Mouse (Mus musculus) stomach, embryonic 15.5 days (tissue): ENCODE measurements around the gene Gm49345. TPM values are rescaled to one million over a fixed set of nuclear protein-coding genes. Genes with fewer than 3 reads are reported as not detected.
"Not testable (repeated sequence)": the region's sequence is repeated elsewhere in the genome, so short reads cannot be mapped to it uniquely, and the experiment has no call there.

Experiments
- ATAC-seq: fragments of 200-750 bp; cut with Nextera tagmentation; 2 replicates; pipeline ENCODE4 v1.8.0; 2017; ENCODE audit warnings: low read depth, moderate number of reproducible peaks, moderate TSS enrichment; ENCODE audit not compliant: insufficient read depth, low FRiP score
- H3K27ac ChIP-seq: fragments of 300-500 bp; sonication (generic); 2 replicates; pipeline ENCODE4 v1.5.1; 2015; ENCODE audit warnings: mild to moderate bottlenecking, inconsistent platforms
- H3K27me3 ChIP-seq: fragments of 300-500 bp; sonication (generic); replicated peaks from 2 replicates; pipeline ENCODE4 v1.6.1; 2015; ENCODE audit warnings: inconsistent platforms
- H3K36me3 ChIP-seq: fragments of 300-500 bp; sonication (generic); 2 replicates; pipeline ENCODE4 v1.6.1; 2015; ENCODE audit warnings: inconsistent platforms
- H3K4me1 ChIP-seq: fragments of 300-500 bp; sonication (generic); 2 replicates; pipeline ENCODE4 v1.6.1; 2015; ENCODE audit warnings: inconsistent platforms
- H3K4me2 ChIP-seq: fragments of 300-500 bp; sonication (generic); 2 replicates; pipeline ENCODE4 v1.6.1; 2015; ENCODE audit warnings: mild to moderate bottlenecking, inconsistent platforms
- H3K4me3 ChIP-seq: fragments of 300-500 bp; sonication (generic); replicated peaks from 2 replicates; pipeline ENCODE4 v1.5.1; 2015; ENCODE audit warnings: inconsistent platforms
- H3K9ac ChIP-seq: fragments of 300-500 bp; sonication (generic); 2 replicates; pipeline ENCODE4 v1.6.1; 2015; ENCODE audit warnings: inconsistent platforms
- H3K9me3 ChIP-seq: fragments of 300-500 bp; sonication (generic); 2 replicates; pipeline ENCODE4 v1.6.1; 2016; ENCODE audit warnings: inconsistent platforms
- WGBS: fragments of 180-500 bp; shearing (Covaris S2); methylation state at CpG from one replicate; pipeline ENCODE4 v1.1.7; 2015; 5-methylcytosine and 5-hydroxymethylcytosine counted together
- polyA plus RNA-seq: library from polyadenylated mRNA; unstranded; fragments of >200 nt; fragmentation: Nextera tagmentation; extraction: Ambion mirVana; gene quantifications from 2 replicates; pipeline ENCODE4 v1.2.1, GENCODE M21; 2015

Gm49345 gene
- 0.26 TPM in 1 of 2 replicates, not detected in the other for polyA plus RNA-seq

DNA sequence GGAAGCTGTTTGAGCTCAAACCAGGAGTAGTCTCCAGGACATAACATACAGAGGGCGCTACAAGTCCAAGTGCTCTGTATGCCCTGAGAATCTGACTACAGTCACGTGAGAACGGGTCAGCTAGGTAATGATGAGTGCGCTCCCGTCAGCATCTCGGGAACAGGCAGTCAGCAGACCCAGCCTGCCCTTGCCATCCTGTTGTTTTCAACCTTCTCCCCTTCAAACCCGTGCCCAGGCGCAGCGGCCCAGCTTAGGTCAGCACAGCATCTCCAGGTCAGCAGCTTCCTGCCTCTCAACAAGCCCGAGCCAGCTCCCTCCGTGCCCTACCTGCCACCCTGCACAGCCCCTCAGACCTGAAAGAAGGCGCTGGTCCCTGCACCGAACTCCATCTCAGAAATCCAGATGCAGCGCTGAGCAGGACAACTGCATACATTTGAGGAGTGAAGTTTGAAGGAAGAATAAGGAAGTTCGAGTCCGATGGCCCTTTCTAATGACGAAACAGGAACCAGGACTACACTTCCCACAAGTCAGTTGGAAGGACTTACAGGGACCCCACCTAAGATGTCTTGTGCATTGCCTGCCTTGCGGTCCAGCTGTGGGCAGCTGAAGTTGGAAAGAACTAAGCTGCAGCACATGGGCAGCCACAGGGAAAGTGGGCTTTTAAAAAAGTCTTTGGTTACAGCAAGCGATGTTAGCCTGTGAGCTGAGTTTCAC, at the start of gene Gm49345, which contains the start of gene Zfp729a:
Gene Gm49345 (minus strand): TSS at position 476 of the 714 bp plus-strand sequence.
Gene Zfp729a (minus strand): TSS at position 498 of the 714 bp plus-strand sequence.
- Histone ChIP-seq H3K36me3 (no peaks in the 10 kb centered on the region), H3K27ac (peak within 1 kb of the TSS; percentile 68), H3K27me3 (no peaks in the 10 kb centered on the region), H3K4me2 (peak within 1 kb of the TSS; percentile 53), H3K9me3 (no peaks in the 10 kb centered on the region), H3K4me1 (no peaks in the 10 kb centered on the region), H3K4me3 (peak within 1 kb of the TSS; percentile 94), H3K9ac (peak within 1 kb of the TSS; percentile 68)
- under 1% methylated on average over 19 of the region's 19 CpGs for WGBS
- ATAC-seq = peak; percentile 98

DNA sequence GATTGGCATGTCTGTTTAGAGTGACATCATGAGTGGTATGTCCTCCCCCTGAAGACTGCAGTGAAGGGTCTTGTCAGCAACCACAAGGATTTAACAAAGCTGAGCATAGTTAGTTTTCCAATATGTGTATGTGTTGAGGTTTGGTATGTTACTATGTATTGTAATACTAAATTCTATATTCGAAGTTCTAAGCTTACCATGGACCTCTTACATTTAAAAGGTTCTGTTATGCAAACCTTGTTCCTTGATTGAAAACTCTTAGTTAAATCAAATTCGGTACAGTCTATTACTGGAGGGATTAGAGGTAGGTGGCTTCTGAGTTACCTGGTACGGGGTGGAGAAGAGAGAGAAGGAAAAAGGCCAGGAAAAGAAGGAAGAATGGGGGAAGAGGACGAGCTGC, 49.4 kb upstream of the Gm49345 start, which contains the start of gene Zfp738:
Gene Zfp738 (minus strand): TSS at position 101 of the 400 bp plus-strand sequence.
- 78% methylated on average over 4 of the region's 4 CpGs for WGBS
- H3K4me2 ChIP-seq = no peak within 1 kb of the TSS
- H3K4me3 ChIP-seq = no peak within 1 kb of the TSS
- H3K9me3 ChIP-seq = no peaks in the 10 kb centered on the region
- no peak within 1 kb of the TSS for H3K27ac ChIP-seq
- no peak within 1 kb of the TSS for H3K9ac ChIP-seq
- no peak for ATAC-seq
- no peaks in the 10 kb centered on the region for H3K27me3 ChIP-seq
- no peaks in the 10 kb centered on the region for H3K36me3 ChIP-seq
- 0 out of 2 replicates have a peak, but pooled peaks cover 2% of the 10 kb centered on the region for H3K4me1 ChIP-seq

DNA sequence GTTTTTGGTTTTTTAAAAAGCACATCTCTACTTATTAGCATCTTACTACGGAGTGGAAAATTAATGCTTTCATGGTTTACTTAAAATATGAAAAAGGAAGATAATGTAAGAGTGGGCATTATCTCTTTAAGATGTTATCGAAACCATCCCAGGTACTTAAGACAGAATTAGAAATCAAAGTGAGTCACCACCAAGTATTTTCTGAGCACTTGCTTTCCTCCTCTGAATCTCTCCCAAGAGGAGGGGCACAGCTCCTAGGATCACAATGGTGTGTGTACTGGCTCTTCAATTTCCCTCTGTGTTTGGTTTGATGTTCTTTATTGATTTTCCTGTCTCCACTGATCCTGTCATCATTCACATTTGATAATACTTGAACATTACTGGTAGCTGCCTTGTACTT, 46.3 kb upstream of the Gm49345 start:
- not testable (repeated sequence) for ATAC-seq, H3K9ac ChIP-seq, H3K27me3 ChIP-seq, H3K4me1 ChIP-seq, H3K27ac ChIP-seq, H3K36me3 ChIP-seq, H3K9me3 ChIP-seq
- WGBS = 66% methylated on average over 2 of the region's 2 CpGs
- H3K4me3 ChIP-seq = peak overlapping the region; percentile 85
- H3K4me2 ChIP-seq = peak overlapping the region; percentile 59

DNA sequence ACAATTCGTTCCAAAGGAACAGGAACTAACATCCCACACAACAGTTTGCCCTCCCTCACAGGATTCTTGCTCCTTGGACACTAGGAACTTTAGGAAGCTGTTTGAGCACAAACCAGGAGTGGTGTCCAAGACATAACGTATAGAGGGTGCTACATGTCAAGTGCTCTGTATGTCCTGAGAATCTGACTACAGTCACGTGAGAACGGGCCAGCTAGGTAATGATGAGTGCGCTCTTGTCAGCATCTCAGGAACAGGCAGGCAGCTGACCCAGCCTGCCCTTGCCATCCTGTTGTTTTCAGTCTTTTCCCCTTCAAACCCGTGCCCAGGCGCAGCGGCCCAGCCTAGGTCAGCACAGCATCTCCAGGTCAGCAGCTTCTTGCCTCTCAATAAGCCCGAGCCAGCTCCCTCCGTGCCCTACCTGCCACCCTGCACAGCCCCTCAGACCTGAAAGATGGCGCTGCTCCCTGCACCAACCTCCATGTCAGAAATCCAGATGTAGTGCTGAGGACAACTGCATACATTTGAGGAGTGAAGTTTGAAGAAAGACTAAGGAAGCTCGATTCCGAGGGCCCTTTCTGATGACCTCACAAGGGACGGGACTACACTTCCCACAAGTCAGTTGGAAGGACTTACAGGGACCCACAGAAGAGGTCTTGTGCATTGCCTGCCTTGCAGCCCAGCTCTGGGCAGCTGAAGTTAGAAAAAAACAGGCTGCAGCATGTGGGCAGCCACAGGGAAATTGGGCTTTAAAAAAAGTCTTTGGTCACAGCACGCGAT, 45.6 kb upstream of the Gm49345 start:
- H3K4me1 ChIP-seq, H3K27ac ChIP-seq, H3K27me3 ChIP-seq, H3K36me3 ChIP-seq, H3K9me3 ChIP-seq: not testable (repeated sequence)
- peak overlapping the region; percentile 59 for H3K4me2 ChIP-seq
- peak overlapping the region; percentile 51 for H3K9ac ChIP-seq
- H3K4me3 ChIP-seq = peak overlapping the region; percentile 85
- 10% methylated on average over 16 of the region's 16 CpGs for WGBS
- peak; percentile 99 for ATAC-seq

DNA sequence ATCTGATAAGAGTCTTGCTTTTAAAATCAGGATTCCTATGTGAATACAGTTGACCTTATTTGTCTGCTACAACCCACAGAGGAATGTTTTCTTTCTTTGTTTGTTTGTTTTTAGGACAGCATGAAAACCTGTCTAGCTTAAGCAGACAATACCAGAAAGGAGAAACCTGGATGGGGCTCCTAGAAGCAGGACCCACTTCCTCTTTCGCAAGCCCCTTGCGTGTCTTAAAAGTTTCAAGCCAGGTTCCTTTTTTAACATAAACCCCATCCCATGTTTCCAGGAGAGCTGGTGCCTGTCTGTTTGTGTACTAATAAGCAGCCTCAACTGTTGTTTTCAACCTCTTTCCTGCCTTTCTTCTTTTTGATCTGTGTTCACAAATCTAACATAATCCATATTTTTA, 37.3 kb upstream of the Gm49345 start:
- H3K27me3 ChIP-seq = no peaks in the 10 kb centered on the region
- no peaks in the 10 kb centered on the region for H3K9me3 ChIP-seq
- peaks cover under 1% of the 10 kb centered on the region; the same call in 1 of the 2 replicates for H3K36me3 ChIP-seq
- H3K4me2 ChIP-seq = no peak overlapping the region
- no peak overlapping the region for H3K9ac ChIP-seq
- ATAC-seq = no peak
- H3K27ac ChIP-seq = no peak overlapping the region
- H3K4me3 ChIP-seq = no peak overlapping the region
- no peaks in the 10 kb centered on the region for H3K4me1 ChIP-seq
- 95% methylated on average over 2 of the region's 2 CpGs for WGBS

DNA sequence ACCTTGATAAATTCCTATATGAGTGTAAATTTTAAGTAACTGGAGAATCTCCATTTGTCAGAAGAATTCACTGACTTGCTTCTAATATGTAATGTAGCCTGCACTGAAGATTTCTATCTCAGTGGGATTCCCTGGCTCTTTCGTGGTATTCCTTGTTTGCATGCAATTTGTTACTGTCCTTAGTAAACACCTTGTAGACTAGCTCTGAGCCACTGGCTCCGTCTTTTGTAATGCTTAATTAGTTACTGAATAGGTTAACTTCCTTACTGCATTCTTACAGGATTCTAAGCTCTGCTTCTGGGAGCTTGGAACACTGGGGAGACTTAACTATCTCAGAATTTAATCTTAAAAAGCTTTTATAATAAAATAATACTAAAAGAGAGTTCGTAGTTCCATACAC, 14.9 kb upstream of the Gm49345 start:
- H3K36me3 ChIP-seq = no peaks in the 10 kb centered on the region
- no peak overlapping the region for H3K9ac ChIP-seq
- no peak overlapping the region for H3K4me3 ChIP-seq
- WGBS = 54% methylated on average over 3 of the region's 3 CpGs
- no peak for ATAC-seq
- H3K4me1 ChIP-seq = no peaks in the 10 kb centered on the region
- H3K27me3 ChIP-seq = no peaks in the 10 kb centered on the region
- no peak overlapping the region for H3K4me2 ChIP-seq
- H3K9me3 ChIP-seq = no peaks in the 10 kb centered on the region
- no peak overlapping the region for H3K27ac ChIP-seq

DNA sequence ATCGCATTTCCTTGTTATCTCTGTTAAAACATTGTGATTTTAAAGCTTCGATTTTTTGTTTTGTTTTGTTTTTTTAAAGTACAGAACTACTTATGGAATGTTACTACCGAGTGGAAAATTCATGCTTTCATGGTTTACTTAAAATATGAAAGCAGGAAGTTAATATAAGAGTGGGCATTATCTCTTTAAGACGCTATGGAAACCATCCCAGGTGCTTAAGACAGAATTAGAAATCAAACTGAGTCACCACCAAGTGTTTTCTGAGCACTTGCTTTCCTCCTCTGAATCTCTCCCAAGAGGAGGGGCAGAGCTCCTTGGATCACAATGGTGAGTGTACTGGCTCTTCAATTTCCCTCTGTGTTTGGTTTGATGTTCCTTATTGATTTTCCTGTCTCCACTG, 27.5 kb downstream of the Gm49345 start:
- Histone ChIP-seq H3K9ac (no peak overlapping the region), H3K27me3 (no peaks in the 10 kb centered on the region), H3K36me3 (no peaks in the 10 kb centered on the region), H3K27ac (no peak overlapping the region), H3K4me3 (no peak overlapping the region), H3K4me1 (peaks cover 5% of the 10 kb centered on the region; the same call in 1 of the 2 replicates), H3K9me3 (no peaks in the 10 kb centered on the region), H3K4me2 (peak overlapping the region; percentile 59; the same call in 1 of the 2 replicates)
- no peak for ATAC-seq
- WGBS = 82% methylated on average over 4 of the region's 4 CpGs

DNA sequence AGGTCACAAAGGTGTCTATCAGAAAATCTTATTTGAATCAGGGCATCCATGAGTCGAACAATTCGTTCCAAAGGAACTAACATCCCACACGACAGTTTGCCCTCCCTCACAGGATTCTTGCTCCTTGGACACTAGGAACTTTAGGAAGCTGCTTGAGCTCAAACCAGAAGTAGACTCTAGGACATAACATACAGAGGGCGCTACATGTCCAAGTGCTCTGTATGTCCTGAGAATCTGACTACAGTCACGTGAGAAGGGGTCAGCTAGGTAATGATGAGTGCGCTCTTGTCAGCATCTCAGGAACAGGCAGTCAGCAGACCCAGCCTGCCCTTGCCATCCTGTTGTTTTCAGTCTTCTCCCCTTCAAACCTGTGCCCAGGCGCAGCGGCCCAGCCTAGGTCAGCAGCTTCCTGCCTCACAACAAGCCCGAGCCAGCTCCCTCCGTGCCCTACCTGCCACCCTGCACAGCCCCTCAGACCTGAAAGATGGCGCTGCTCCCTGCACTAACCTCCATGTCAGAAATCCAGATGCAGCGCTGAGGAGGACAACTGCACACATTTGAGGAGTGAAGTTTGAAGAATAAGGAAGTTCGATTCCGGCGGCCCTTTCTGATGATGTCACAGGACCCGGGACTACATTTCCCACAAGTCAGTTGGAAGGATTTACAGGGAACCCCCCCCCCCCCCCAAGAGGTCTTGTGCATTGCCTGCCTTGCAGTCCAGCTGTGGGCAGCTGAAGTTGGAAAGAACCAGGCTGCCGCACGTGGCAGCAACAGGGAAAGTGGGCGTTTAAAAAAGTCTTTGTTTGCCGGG, 28.3 kb downstream of the Gm49345 start, which contains the start of gene Zfp729b:
Gene Zfp729b (minus strand): TSS at position 642 of the 811 bp plus-strand sequence.
- peak within 1 kb of the TSS; percentile 59 for H3K4me2 ChIP-seq
- WGBS = 1% methylated on average over 20 of the region's 20 CpGs
- H3K4me3 ChIP-seq = peak within 1 kb of the TSS; percentile 80
- no peaks in the 10 kb centered on the region for H3K9me3 ChIP-seq
- H3K9ac ChIP-seq = peak within 1 kb of the TSS; percentile 71; the same call in 1 of the 2 replicates
- peak; percentile 94 for ATAC-seq
- peaks cover 5% of the 10 kb centered on the region; the same call in 1 of the 2 replicates for H3K4me1 ChIP-seq
- H3K36me3 ChIP-seq = no peaks in the 10 kb centered on the region
- peak within 1 kb of the TSS; percentile 71 for H3K27ac ChIP-seq
- H3K27me3 ChIP-seq = no peaks in the 10 kb centered on the region

DNA sequence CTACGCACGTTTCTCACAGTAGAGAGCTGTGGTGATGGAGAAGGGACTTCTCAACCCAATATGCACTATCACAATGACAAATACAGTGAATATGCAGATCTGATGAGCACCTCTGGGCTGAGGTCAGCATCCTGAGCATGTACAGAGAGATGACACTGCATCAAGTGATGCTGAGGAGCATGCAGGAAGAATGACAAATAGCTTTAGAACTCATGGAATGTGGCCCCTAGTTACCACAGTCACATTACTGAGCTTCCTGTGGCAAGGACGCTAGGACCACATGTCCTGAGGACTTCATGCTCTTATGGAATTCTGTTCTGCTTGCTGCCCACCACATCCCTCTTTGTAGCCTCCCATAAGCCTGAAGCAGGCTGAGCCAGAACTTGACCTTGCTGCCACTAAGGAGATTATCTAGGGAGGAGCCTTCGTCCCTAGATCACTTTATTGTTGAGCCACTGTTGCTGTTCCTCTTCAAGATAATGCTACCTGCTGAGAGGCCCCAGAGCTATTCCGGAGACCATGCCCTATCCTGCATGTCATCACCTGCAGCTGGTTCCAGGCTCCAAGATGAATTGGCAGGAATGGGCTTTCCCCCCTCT, 64.9 kb downstream of the Gm49345 start:
- no peaks in the 10 kb centered on the region for H3K9me3 ChIP-seq
- 70% methylated on average over 5 of the region's 5 CpGs for WGBS
- H3K9ac ChIP-seq = no peak overlapping the region
- no peak overlapping the region for H3K4me2 ChIP-seq
- no peaks in the 10 kb centered on the region for H3K27me3 ChIP-seq
- H3K4me3 ChIP-seq = no peak overlapping the region
- H3K4me1 ChIP-seq = no peaks in the 10 kb centered on the region
- no peak overlapping the region for H3K27ac ChIP-seq
- no peak for ATAC-seq
- H3K36me3 ChIP-seq = no peaks in the 10 kb centered on the region

DNA sequence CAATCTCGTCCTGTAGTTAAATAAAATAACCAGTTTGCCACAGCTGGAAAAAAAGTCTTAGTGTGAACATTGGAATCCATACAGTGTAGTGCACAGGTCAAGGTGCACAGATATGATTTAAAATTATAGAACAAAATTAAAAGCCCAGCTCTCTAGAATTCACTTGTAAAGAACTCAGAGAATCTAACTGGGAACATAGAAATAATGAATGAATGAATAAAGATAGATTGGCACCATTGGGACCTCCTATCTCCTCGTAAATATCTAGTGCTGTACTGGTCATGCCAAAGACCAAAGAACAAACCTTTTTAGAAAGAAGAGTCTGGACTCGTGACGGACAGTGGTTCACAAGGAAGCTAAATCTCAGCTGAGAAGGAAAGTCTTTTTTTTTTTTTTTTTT, 83.8 kb downstream of the Gm49345 start, which contains the start of gene Zfp748:
Gene Zfp748 (minus strand): TSS at position 101 of the 400 bp plus-strand sequence.
- H3K4me3 ChIP-seq = peak within 1 kb of the TSS; percentile 80
- H3K4me1 ChIP-seq = no peaks in the 10 kb centered on the region; the same call in 1 of the 2 replicates
- H3K27ac ChIP-seq = peak within 1 kb of the TSS; percentile 92
- H3K27me3 ChIP-seq = no peaks in the 10 kb centered on the region
- no peaks in the 10 kb centered on the region for H3K36me3 ChIP-seq
- no peak for ATAC-seq
- peak within 1 kb of the TSS; percentile 64 for H3K4me2 ChIP-seq
- WGBS = 78% methylated on average over 4 of the region's 4 CpGs
- peak within 1 kb of the TSS; percentile 74 for H3K9ac ChIP-seq
- H3K9me3 ChIP-seq = no peaks in the 10 kb centered on the region
